Mouse (Mus musculus) ES-E14 (cell line): Measurements from ENCODE around the gene 1110059E24Rik. TPM values are rescaled to one million over a fixed set of nuclear protein-coding genes. Genes with fewer than 3 reads are reported as not detected.

Experiments
- DNase-seq: peaks from one replicate; pipeline ENCODE4 v3.0.0-alpha.2; 2013; ENCODE audit warnings: low read depth, low spot score
- H3K27ac ChIP-seq: 2 replicates; pipeline ENCODE4 v1.5.1; 2012; ENCODE audit warnings: low read depth, mild to moderate bottlenecking, low read length, moderate library complexity, mixed read lengths; ENCODE audit not compliant: poor library complexity, insufficient read depth, severe bottlenecking
- H3K36me3 ChIP-seq: 2 replicates; pipeline ENCODE4 v1.6.1; 2012; ENCODE audit warnings: mild to moderate bottlenecking, low read length, moderate library complexity, mixed read lengths; ENCODE audit not compliant: control insufficient read depth, poor library complexity, insufficient read depth, severe bottlenecking
- H3K4me1 ChIP-seq, 2 experiments: fragments of 150-350 bp in 1 of 2; sonication (generic) in 1 of 2; 2 replicates each; pipeline ENCODE4 v1.6.1; 2012; ENCODE audit warnings: low read length in 2 of 2, mild to moderate bottlenecking in 1 of 2, mixed read lengths in 1 of 2; ENCODE audit not compliant: control insufficient read depth in 2 of 2, insufficient read depth in 2 of 2, poor library complexity in 1 of 2
- H3K4me3 ChIP-seq, 2 experiments: fragments of 150-350 bp in 1 of 2; sonication (generic) in 1 of 2; 2 replicates each; pipeline ENCODE4 v1.5.1; 2012; ENCODE audit warnings: low read length in 2 of 2, low read depth in 1 of 2, mild to moderate bottlenecking in 1 of 2, mixed read lengths in 1 of 2; ENCODE audit not compliant: insufficient read depth in 1 of 2, poor library complexity in 1 of 2, severe bottlenecking in 1 of 2
- H3K9ac ChIP-seq: 2 replicates; pipeline ENCODE4 v1.6.1; 2012; ENCODE audit warnings: low read depth, mild to moderate bottlenecking, low read length, mixed read lengths; ENCODE audit not compliant: poor library complexity, insufficient read depth, severe bottlenecking
- H3K9me3 ChIP-seq: fragments of 150-350 bp; sonication (generic); 2 replicates; pipeline ENCODE4 v1.6.1; 2012; ENCODE audit warnings: low read depth, mild to moderate bottlenecking, low read length; ENCODE audit not compliant: control insufficient read depth, insufficient read depth
- CHD2 ChIP-seq: IDR thresholded peaks from 2 replicates; pipeline ENCODE4 v1.6.1; 2014; ENCODE audit warnings: mild to moderate bottlenecking, low read depth, low read length, inconsistent platforms
- HCFC1 ChIP-seq: IDR thresholded peaks from 2 replicates; pipeline ENCODE4 v1.6.1; 2012; ENCODE audit warnings: low read length, inconsistent platforms, borderline replicate concordance; ENCODE audit not compliant: insufficient read depth
- MAFK ChIP-seq: IDR thresholded peaks from 2 replicates; pipeline ENCODE4 v1.6.1; 2014; ENCODE audit warnings: mild to moderate bottlenecking, low read depth, low read length, inconsistent platforms; ENCODE audit not compliant: insufficient read depth
- ZC3H11A ChIP-seq: IDR thresholded peaks from 2 replicates; pipeline ENCODE4 v1.6.1; 2012; ENCODE audit warnings: low read depth, mild to moderate bottlenecking, inconsistent platforms, low read length, borderline replicate concordance
- ZNF384 ChIP-seq: IDR thresholded peaks from 2 replicates; pipeline ENCODE4 v1.6.1; 2012; ENCODE audit warnings: low read depth, low read length, inconsistent platforms
- in situ Hi-C, 2 experiments: fragments of 600-800 bp; cut with MboI; formaldehyde crosslinking; loops; one replicate each; pipeline ENCODE4 v1.15.1; 2025; ENCODE audit warnings: low sequenced_read_pairs in 2 of 2, inconsistent platforms in 1 of 2; ENCODE audit not compliant: unreplicated experiment in 2 of 2
- total RNA-seq: library from RNA; depleted of rRNA; stranded (reverse); fragments of 300-350 nt; gene quantifications from 2 replicates; pipeline ENCODE4 v1.2.3, GENCODE M21; 2012

1110059E24Rik gene
- total RNA-seq, 1 experiment = 38.9 TPM

DNA sequence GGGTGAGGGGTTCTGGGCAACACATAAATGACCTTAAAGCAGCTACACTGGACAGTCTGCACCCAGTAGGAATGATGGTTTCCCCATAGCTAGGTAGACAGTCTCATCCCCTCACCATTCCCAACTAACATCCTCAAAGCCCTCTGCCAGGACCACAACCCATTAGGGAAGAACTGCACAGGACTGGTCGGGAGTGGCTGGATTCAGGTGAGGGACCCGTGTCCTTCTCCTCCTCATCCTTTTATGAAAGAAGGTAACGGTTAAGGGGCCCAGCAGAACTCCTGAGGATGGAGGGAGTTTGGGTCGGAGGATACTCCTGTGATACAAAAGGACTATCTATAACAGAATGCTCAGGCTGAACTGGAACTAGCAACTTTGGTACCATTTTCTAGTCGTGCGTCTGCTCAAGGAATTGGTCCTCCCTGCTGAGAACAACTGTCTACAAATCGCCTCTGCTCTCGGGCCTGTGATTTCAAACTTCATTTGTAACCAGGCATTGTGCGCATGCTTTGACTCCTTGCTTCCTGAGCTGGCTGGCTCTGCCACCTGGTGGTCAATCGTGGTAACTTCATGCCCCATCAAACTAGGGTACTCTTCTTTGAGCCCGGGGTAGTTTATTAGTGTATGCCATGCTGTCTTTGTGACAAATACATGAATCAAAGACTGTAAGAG, 88.9 kb downstream of the 1110059E24Rik start:
- DNase-seq = peak; percentile 62
- in situ Hi-C loops = loop anchor here (10.0 to 25.0 kb wide), 2 partner anchors 177 to 189 kb away; no protein-coding TSS in a partner anchor
- H3K27ac ChIP-seq = no peak overlapping the region

DNA sequence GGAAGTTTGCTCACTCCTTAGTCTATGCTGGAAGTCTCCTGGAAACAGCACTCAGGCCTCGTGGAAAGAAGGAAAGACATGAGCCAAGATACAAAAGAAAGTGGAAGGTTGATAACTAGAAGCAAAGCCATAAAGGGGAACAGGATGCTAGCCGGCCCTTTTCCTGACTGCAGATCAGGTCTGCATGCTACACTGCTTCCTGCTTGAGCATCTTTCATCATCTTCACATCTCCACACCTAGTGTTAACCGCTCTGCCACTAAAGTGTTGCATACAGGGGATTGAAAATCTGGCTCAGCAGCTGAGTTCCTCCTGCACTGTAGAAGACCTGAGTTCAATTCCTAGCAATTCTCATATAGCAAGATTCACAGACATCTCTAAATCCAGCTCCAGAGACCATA, 89.8 kb downstream of the 1110059E24Rik start:
- H3K4me1 ChIP-seq = no peaks in the 10 kb centered on the region; a peak in 1 of 4 replicates
- TF ChIP-seq CHD2 (no peak), ZNF384 (no peak), ZC3H11A (no peak), MAFK (no peak), HCFC1 (no peak)
- DNase-seq = no peak
- H3K9ac ChIP-seq = no peak overlapping the region
- no peak overlapping the region for H3K27ac ChIP-seq
- H3K36me3 ChIP-seq = no peaks in the 10 kb centered on the region
- H3K4me3 ChIP-seq = no peak overlapping the region
- H3K9me3 ChIP-seq = no peaks in the 10 kb centered on the region; the same call in 1 of the 2 replicates
- in situ Hi-C loops = loop anchor here (10.0 to 25.0 kb wide), 2 partner anchors 176 to 188 kb away; no protein-coding TSS in a partner anchor

More for the DNA sequence above, 88.9 kb downstream of the 1110059E24Rik start:
- H3K36me3 ChIP-seq = no peaks in the 10 kb centered on the region
- no peaks in the 10 kb centered on the region; the same call in 1 of the 2 replicates for H3K9me3 ChIP-seq
- TF ChIP-seq ZC3H11A (peak; percentile 90), HCFC1 (no peak)
- no peak overlapping the region for H3K9ac ChIP-seq
- no peaks in the 10 kb centered on the region; a peak in 1 of 4 replicates for H3K4me1 ChIP-seq
- 0 out of 4 replicates have a peak overlapping the region, but pooled peaks of 1 of the 2 experiments have one; percentile 6 for H3K4me3 ChIP-seq

DNA sequence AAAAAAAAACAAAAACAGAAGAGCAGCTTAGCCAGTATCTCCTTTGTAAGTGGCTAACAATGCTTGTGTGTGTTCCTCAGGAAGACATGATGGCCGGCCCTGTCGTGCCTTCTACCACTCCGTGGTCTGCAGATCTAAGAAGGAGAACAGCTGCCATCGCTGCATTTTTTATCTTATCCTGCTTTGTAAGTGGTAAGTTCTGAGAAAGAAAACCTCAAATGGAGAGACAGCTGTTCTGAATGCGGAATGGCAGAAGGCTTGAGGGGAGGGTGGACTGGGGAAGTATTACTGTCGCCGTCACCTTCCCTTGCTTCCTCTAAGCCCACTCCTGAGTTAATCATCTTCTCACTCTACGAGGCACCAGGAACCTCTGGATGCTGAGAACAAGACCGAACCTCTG, 100.0 kb downstream of the 1110059E24Rik start:
- Histone ChIP-seq H3K36me3 (no peaks in the 10 kb centered on the region), H3K9ac (no peak overlapping the region), H3K4me1 (no peaks in the 10 kb centered on the region), H3K9me3 (no peaks in the 10 kb centered on the region), H3K4me3 (no peak overlapping the region), H3K27ac (no peak overlapping the region)
- in situ Hi-C loops = loop anchor here in 1 of 2 experiments (25.0 kb wide), 1 partner anchor 166 kb away; no protein-coding TSS in a partner anchor
- no peak for DNase-seq
- no peak for TF ChIP-seq MAFK

DNA sequence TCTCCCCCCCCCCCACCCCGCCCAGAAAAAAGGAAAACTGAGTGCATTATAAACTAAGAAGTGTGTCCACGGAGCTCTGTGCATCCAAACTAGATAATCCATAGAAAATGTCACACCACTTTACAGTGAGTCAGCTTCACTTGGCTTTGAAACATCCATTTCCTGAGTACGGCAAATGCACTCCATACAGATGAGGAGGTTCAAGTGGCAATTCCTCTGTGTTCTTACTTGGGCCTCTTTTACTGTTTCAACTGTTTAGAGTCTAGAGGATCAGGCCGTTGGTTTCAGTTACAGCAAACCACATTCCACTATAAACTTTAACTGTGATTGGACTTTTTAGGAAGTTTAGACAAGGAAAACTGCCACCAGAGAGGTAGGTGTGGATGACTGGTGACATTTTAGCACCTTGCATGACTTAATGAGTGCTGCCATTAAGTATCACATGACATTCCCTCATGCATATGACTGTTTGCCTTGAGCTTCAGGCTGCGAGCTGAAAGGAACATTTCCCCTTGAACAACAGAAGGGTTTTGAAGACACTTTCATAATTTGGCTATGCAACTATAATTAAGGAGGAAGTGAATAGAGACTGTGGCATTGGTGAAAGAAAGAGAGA, 100.7 kb downstream of the 1110059E24Rik start:
- H3K4me1 ChIP-seq = no peaks in the 10 kb centered on the region
- no peak for TF ChIP-seq ZC3H11A
- no peak for TF ChIP-seq ZNF384
- TF ChIP-seq HCFC1 = no peak
- no peak for TF ChIP-seq MAFK
- no peak for TF ChIP-seq CHD2
- DNase-seq = no peak

DNA sequence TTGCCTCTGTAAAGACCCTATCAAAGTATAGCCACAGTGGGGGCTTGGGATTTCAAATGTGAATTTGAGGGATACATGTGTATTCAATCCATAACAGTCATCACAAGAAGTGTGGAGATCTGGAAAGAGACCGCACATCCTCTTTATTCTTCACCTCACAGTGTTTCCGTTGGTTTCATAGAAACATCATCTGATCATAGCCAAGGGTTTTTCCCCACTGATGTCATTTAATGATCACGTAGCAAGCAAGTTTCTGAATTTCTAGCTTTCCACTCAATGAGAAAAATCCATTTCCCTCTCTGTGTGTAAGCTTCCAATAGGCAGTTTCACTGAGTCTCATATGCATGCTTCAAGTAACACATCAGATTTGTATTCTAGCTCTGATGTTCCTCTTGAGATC, 103.1 kb downstream of the 1110059E24Rik start:
- no peak for DNase-seq
- H3K36me3 ChIP-seq = no peaks in the 10 kb centered on the region
- H3K4me1 ChIP-seq = no peaks in the 10 kb centered on the region
- no peak overlapping the region for H3K27ac ChIP-seq
- no peak overlapping the region for H3K9ac ChIP-seq
- no peaks in the 10 kb centered on the region for H3K9me3 ChIP-seq
- TF ChIP-seq CHD2 = no peak
- TF ChIP-seq HCFC1 = no peak
- no peak for TF ChIP-seq MAFK
- no peak for TF ChIP-seq ZNF384
- no peak for TF ChIP-seq ZC3H11A
- in situ Hi-C loops = loop anchor here in 1 of 2 experiments (25.0 kb wide), 1 partner anchor 162 kb away; no protein-coding TSS in a partner anchor
- H3K4me3 ChIP-seq = no peak overlapping the region

More for the DNA sequence above, 100.7 kb downstream of the 1110059E24Rik start:
- Histone ChIP-seq H3K4me3 (no peak overlapping the region), H3K36me3 (no peaks in the 10 kb centered on the region), H3K9me3 (no peaks in the 10 kb centered on the region), H3K9ac (no peak overlapping the region), H3K27ac (no peak overlapping the region)
- in situ Hi-C loops = loop anchor here in 1 of 2 experiments (25.0 kb wide), 1 partner anchor 165 kb away; no protein-coding TSS in a partner anchor
